Mouse (Mus musculus) CH12.LX (cell line): Measurements from ENCODE around the gene Mrtfa. TPM values are rescaled to one million over a fixed set of nuclear protein-coding genes. Genes with fewer than 3 reads are reported as not detected.
A peak's percentile ranks its signal among the peaks of the same experiment; 100 is the strongest.

Experiments
- DNase-seq: peaks from one replicate; pipeline ENCODE4 v3.0.0-alpha.2; 2013; ENCODE audit errors: extremely low read depth
- H3K27ac ChIP-seq: 2 replicates; pipeline ENCODE4 v1.5.1; 2012; ENCODE audit warnings: low read depth, mild to moderate bottlenecking, control low read depth, moderate library complexity; ENCODE audit not compliant: insufficient read depth
- H3K27me3 ChIP-seq: replicated peaks from 2 replicates; pipeline ENCODE3; 2012; ENCODE audit warnings: inconsistent platforms
- H3K36me3 ChIP-seq, 2 experiments: replicated peaks in 1 of 2; 2 replicates each; pipeline versions ENCODE3 to v1.6.1; 2012; ENCODE audit warnings: inconsistent platforms in 1 of 2, low read length in 1 of 2, mild to moderate bottlenecking in 1 of 2, mixed read lengths in 1 of 2, moderate library complexity in 1 of 2; ENCODE audit not compliant: control insufficient read depth in 1 of 2, insufficient read depth in 1 of 2
- H3K4me1 ChIP-seq, 2 experiments: 2 replicates each; pipeline ENCODE4 v1.6.1; 2012; ENCODE audit warnings: inconsistent platforms in 1 of 2, moderate library complexity in 1 of 2; ENCODE audit not compliant: insufficient read depth in 2 of 2, control insufficient read depth in 1 of 2
- H3K4me2 ChIP-seq: 2 replicates; pipeline ENCODE4 v1.6.1; 2012; ENCODE audit warnings: low read depth, mild to moderate bottlenecking, control low read depth; ENCODE audit not compliant: poor library complexity, insufficient read depth, severe bottlenecking
- H3K4me3 ChIP-seq, 3 experiments: fragments of 150-350 bp in 1 of 3; sonication (generic) in 1 of 3; replicated peaks in 1 of 3; 2 replicates each; pipeline versions ENCODE3 to v1.5.1; 2011 to 2012; ENCODE audit warnings: low read depth in 2 of 3, low read length in 2 of 3, mild to moderate bottlenecking in 2 of 3, moderate library complexity in 2 of 3, control low read depth in 1 of 3, improper control_type of control experiment in 1 of 3, inconsistent platforms in 1 of 3, mixed read lengths in 1 of 3; ENCODE audit not compliant: poor library complexity in 1 of 3
- H3K79me2 ChIP-seq: replicated peaks from 2 replicates; pipeline ENCODE4 v1.6.1; 2012; ENCODE audit warnings: mild to moderate bottlenecking, moderate library complexity; ENCODE audit not compliant: control insufficient read depth, poor library complexity, insufficient read depth, severe bottlenecking; ENCODE audit errors: extremely low read depth
- H3K9ac ChIP-seq: 2 replicates; pipeline ENCODE4 v1.6.1; 2012; ENCODE audit warnings: low read depth, mild to moderate bottlenecking, control low read depth, moderate library complexity; ENCODE audit not compliant: insufficient read depth
- H3K9me3 ChIP-seq: replicated peaks from 2 replicates; pipeline ENCODE3; 2012; ENCODE audit warnings: low read length, inconsistent platforms, mixed read lengths
- BHLHE40 ChIP-seq: IDR thresholded peaks from 2 replicates; pipeline ENCODE4 v1.6.1; 2011; ENCODE audit warnings: mild to moderate bottlenecking, low read depth, low read length, improper control_type of control experiment
- E2F4 ChIP-seq: IDR thresholded peaks from 2 replicates; pipeline ENCODE4 v1.6.1; 2011; ENCODE audit warnings: low read depth, low read length, improper control_type of control experiment; ENCODE audit not compliant: insufficient replicate concordance
- ELF1 ChIP-seq: IDR thresholded peaks from 2 replicates; pipeline ENCODE4 v1.6.1; 2014; ENCODE audit warnings: low read depth, mild to moderate bottlenecking, inconsistent platforms, low read length, improper control_type of control experiment
- IRF4 ChIP-seq: IDR thresholded peaks from 2 replicates; pipeline ENCODE4 v1.6.1; 2014; ENCODE audit warnings: low read depth, mild to moderate bottlenecking, inconsistent platforms, low read length, improper control_type of control experiment
- KAT2A ChIP-seq: IDR thresholded peaks from 2 replicates; pipeline ENCODE4 v1.6.1; 2012; ENCODE audit warnings: low read length, improper control_type of control experiment, inconsistent platforms; ENCODE audit not compliant: insufficient replicate concordance
- MXI1 ChIP-seq: IDR thresholded peaks from 2 replicates; pipeline ENCODE4 v1.6.1; 2011; ENCODE audit warnings: mild to moderate bottlenecking, low read depth, low read length, improper control_type of control experiment
- NELFE ChIP-seq: IDR thresholded peaks from 2 replicates; pipeline ENCODE4 v1.6.1; 2011; ENCODE audit warnings: low read depth, low read length, improper control_type of control experiment
- NRF1 ChIP-seq: IDR thresholded peaks from 2 replicates; pipeline ENCODE4 v1.6.1; 2014; ENCODE audit warnings: low read depth, mild to moderate bottlenecking, inconsistent platforms, low read length, improper control_type of control experiment, moderate library complexity
- POLR2AphosphoS2 ChIP-seq: IDR thresholded peaks from 2 replicates; pipeline ENCODE4 v1.6.1; 2011; ENCODE audit warnings: low read depth, low read length, improper control_type of control experiment
- SMC3 ChIP-seq: IDR thresholded peaks from 2 replicates; pipeline ENCODE4 v1.6.1; 2011; ENCODE audit warnings: low read depth, low read length, improper control_type of control experiment
- UBTF ChIP-seq: IDR thresholded peaks from 2 replicates; pipeline ENCODE4 v1.6.1; 2012; ENCODE audit warnings: low read depth, mild to moderate bottlenecking, inconsistent platforms, low read length, improper control_type of control experiment, moderate library complexity
- ZC3H11A ChIP-seq: IDR thresholded peaks from 2 replicates; pipeline ENCODE4 v1.6.1; 2012; ENCODE audit warnings: low read depth, mild to moderate bottlenecking, inconsistent platforms, low read length, improper control_type of control experiment
- ZNF384 ChIP-seq: IDR thresholded peaks from 2 replicates; pipeline ENCODE4 v1.6.1; 2012; ENCODE audit warnings: low read depth, low read length, improper control_type of control experiment, inconsistent platforms
- dilution Hi-C: fragments of 300-500 bp; cut with MboI; formaldehyde crosslinking; loops from 2 replicates; pipeline ENCODE4 v1.14.3; 2020; ENCODE audit warnings: low sequenced_read_pairs; ENCODE audit not compliant: extremely low pct_unique_long_range_greater_than_20kb, extremely low pct_ligation_motif_present
- in situ Hi-C: fragments of 300-500 bp; cut with MboI; formaldehyde crosslinking; loops from 3 replicates; pipeline ENCODE4 v1.14.3; 2019; ENCODE audit warnings: low sequenced_read_pairs, low pct_ligation_motif_present, low pct_unique_long_range_greater_than_20kb, mixed read lengths
- polyA plus RNA-seq: library from polyadenylated mRNA; unstranded; fragments of >175 nt; gene quantifications from 2 replicates; pipeline ENCODE4 v1.2.1, GENCODE M21; 2012; ENCODE audit warnings: low read depth; ENCODE audit not compliant: insufficient read length
- total RNA-seq, 2 experiments: library from RNA; depleted of rRNA; stranded (reverse); fragments of 300-350 nt in 1 of 2; fragments of >200 nt in 1 of 2; gene quantifications; 2 replicates each; pipeline ENCODE4 v1.2.3; 2012 to 2014

Mrtfa gene
- total and polyA plus RNA-seq, 3 experiments: 4.6 to 23.2 (median 8.2) TPM

DNA sequence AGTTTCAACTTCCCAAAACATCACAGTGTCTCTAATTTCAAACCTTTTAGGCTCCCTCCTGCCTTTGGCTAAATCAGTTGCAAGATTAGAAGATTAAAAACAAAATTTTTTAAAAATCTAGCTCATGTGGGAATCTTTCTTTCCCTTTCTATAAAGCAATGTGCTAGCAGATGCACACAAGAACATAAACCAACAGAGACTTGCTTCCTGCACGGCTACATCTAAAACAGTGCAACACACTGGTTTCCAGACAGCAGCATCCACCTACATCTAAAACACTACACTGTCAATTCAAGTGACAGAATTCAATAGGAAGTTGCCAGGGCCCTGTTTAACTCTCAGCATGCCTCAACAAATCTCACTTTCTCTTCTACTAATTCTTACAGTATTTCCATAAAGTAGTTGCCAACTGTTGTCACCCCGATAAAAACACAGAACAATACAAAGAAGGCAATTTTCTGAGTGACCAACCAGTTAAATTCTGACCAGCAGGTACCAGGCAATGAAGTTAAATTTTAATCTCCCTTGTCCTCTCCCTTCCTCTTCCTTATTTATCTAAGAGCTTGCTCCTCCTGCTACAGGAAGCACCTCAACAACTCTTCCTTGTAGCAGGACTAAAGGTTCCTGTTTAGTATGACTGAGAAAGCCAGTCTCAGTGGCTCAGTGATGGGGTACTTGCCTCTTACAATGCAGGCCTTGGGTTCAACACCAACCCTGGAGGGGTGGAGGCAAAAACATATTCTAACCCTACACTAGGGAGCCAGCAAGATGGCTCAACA, 35.5 kb downstream of the Mrtfa start:
- Histone ChIP-seq H3K9ac (peak overlapping the region; percentile 39), H3K27me3 (no peaks in the 10 kb centered on the region), H3K36me3 (peaks cover 0 to 11% of the 10 kb centered on the region in 2 experiments), H3K79me2 (0 out of 2 replicates have a peak, but pooled peaks cover 3% of the 10 kb centered on the region), H3K4me2 (peak overlapping the region; percentile 84; the same call in 1 of the 2 replicates), H3K4me3 (no peak overlapping the region), H3K4me1 (peaks cover 8 to 40% of the 10 kb centered on the region in 2 experiments), H3K9me3 (no peaks in the 10 kb centered on the region), H3K27ac (peak overlapping the region; percentile 33)
- dilution Hi-C loops (no loop called here), in situ Hi-C loops (loop anchor here (5.0 kb wide), 1 partner anchor 42 kb away; no protein-coding TSS in a partner anchor)
- peak; percentile 12 for DNase-seq
- no peak for TF ChIP-seq ELF1
- TF ChIP-seq NRF1: no peak
- TF ChIP-seq UBTF: no peak
- no peak for TF ChIP-seq KAT2A
- no peak for TF ChIP-seq POLR2AphosphoS2
- TF ChIP-seq NELFE: no peak
- TF ChIP-seq E2F4: no peak
- no peak for TF ChIP-seq ZNF384
- no peak for TF ChIP-seq ZC3H11A
- no peak for TF ChIP-seq IRF4
- no peak for TF ChIP-seq SMC3
- no peak for TF ChIP-seq BHLHE40

DNA sequence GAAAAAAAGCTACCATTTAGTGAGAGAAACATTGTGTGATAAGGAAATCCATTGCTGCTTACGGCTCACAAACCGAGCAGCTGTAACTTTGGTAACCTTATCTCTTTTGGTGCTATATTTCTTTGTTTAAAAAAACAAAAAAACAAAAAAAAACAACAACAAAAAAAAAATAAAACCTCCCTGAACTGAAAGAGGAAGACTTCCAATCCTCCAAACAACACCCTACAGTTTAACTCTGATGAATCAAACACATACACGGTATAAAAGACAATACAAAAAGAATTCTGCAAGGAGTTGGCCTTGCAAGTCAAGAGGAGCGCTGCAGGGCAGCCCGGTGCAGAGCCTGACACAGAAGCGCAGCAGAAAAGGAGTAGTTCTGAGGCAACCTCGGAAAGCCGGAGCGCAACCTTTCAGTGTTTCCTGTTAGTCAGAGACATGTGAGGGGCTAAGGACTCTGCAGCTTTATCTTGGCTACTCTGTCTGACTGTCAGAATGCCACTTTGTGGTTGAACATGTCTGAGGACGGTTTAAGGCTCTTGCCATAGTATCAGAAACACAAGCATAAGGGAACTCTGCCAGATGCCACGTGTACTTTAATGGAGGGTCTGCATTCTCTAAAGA, 48.5 kb downstream of the Mrtfa start:
- no peak overlapping the region for H3K4me2 ChIP-seq
- no peaks in the 10 kb centered on the region for H3K4me1 ChIP-seq
- H3K27me3 ChIP-seq: no peaks in the 10 kb centered on the region
- H3K27ac ChIP-seq: no peak overlapping the region
- dilution Hi-C loops (no loop called here), in situ Hi-C loops (no loop called here)
- no peak overlapping the region for H3K9ac ChIP-seq
- H3K4me3 ChIP-seq: no peak overlapping the region
- H3K9me3 ChIP-seq: no peaks in the 10 kb centered on the region
- TF ChIP-seq MXI1: no peak
- TF ChIP-seq, all 38 proteins: peak for 0
- Histone ChIP-seq H3K36me3 (peaks cover 0 to 11% of the 10 kb centered on the region in 2 experiments), H3K79me2 (no peaks in the 10 kb centered on the region; the same call in 1 of the 2 replicates)
- DNase-seq: no peak
